Mouse (Mus musculus): ENCODE measurements around the gene Lax1.
"Not testable (repeated sequence)": the region's sequence is repeated elsewhere in the genome, so short reads cannot be mapped to it uniquely, and the experiment has no call there.

Gene Lax1

DNA sequence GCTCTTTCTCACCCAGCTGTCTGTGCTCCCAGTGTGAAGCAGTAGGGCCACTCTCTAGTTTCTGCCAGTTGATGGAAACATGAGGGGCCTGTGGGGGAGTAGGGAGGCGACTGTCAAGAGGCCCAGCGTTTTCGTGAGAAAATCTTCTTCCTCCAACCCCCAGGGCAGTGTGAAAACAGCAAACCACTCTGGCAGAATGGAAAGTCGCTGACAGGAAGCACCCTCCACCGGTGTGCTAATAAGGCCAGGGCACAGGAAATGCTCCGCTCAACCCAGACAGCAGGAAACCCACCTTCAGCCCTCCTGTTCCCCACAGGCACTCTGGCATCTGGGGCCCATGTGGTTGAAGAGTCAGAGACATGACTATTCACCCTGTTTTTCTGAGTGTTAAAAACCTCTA, at the start of gene Lax1:
Gene Lax1 (minus strand): TSS at position 212 of the 400 bp plus-strand sequence.
- DNase-seq = no peak

DNA sequence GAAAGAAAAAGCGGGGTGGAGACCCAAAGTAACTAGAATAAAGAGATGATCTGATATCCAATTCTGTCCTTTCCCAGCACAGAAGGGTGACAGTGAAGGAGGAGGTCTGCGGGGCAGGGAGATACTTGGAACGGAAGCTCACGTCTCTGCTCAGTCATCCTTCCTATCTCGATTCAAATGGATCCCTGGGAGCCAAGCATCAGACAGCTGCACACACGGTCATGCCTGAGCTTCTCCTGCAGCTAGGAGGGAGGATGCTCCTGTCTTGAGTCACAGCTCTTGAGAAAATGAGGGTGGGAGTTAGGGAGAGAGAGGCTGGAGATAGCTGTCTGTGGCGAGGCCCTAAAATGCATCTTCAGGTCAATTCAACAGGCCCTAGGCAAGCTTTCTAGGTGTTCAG, 46.8 kb upstream of the Lax1 start:
- DNase-seq = no peak

DNA sequence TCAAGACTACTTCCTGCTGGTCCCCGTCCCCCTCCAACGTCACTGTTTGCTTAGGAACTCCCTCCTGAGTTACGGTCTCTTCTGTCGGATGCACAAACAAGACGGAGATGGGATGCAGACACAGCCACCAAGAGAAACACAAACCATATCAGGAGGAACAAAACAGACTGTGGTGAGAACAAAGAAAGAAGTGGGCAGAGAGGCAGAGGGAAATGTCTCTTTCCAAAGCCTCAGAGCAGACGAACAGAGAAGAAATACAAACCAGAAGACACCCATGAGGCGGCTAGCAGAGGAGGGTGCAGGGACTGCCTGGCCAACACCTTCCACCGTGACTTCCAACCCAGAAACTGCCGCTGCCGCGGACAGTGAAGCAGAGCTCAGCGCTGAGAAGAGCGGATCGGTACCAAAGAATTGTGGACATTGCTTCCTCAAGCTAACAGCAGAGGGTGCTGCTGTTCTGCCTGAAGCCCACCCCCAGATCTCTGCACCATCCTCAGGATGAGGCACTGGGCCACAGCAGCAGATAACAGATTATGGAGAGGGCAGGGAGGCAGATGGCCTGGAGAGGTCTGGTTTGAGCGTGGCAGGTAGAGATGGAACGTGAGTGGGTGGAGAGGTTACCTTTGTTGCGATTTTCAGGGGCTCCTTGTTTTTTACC, 46.2 kb upstream of the Lax1 start:
- no peak for DNase-seq

DNA sequence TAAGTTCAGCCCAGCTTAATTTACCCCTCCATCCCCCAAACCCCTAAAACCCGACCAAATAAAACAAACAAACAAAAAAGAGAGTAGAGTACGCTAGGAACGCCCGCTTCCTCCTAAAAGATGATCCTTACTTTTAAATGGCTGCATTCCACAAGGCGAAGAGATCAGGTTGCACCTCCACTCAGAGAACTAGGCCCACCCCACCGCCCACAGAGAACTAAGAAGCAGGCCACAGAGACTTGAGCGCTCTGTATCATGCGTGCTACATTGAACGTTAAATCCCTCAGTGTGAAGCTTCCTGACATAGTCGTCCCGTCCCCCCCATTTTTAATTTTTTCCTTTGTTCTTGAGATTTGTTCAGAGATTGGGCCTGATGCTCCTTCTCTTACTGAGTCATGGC, 42.9 kb upstream of the Lax1 start:
- DNase-seq = no peak

DNA sequence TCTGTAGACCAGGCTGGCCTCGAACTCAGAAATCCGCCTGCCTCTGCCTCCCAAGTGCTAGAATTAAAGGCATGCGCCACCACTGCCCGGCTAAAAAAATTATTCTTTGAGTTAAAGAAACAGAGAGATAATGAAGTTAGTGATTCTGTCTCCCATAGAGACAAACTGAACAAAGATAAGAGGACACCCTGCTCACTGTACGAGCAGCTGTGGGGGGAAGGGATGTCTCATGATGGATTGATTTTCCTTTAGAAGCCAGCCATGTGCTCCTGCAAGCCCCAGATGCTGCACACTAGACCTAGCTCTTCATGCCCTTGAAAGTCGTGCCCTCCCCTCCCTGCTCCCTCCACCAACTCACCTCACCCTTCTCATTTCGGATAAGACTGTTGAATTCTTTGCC, 38.4 kb upstream of the Lax1 start:
- no peak for DNase-seq

DNA sequence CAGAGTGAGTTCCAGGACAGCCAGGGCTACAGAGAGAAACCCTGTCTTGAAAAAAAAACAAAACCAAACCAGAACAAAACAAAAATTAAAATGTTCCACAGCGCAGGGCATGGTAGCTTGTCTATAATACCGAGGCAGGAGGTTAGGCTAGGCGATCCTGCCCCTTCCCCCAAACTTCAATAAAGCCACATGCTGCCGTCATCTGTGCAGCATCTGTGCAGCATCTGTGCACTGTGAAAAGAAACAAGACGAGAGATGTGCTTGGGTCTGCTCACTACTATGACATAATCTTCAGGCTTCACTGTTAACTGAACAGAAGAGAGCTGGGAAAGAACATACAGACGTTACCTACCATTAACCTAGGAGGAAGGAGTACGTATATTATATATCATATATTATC, 30.4 kb upstream of the Lax1 start:
- no peak for DNase-seq

DNA sequence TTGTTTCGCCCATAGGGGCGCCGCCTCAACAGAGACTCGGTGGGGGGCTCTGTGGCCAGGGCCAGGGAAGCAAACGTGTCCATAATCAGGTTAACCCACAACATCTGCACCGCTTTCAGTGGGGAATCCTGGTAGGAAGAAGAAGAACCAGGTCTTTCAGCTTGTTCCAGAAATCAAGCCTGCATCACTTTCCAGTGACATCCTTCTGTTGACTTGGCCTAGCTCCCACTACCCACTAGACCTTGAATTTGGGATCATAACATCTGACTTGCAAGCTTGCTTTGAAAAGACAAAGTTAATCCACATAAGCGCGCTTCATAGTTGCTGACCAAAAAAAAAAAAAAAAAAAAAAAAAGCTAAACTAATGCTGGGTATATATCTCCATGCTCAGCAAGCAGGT, 28.9 kb upstream of the Lax1 start:
- DNase-seq = no peak

DNA sequence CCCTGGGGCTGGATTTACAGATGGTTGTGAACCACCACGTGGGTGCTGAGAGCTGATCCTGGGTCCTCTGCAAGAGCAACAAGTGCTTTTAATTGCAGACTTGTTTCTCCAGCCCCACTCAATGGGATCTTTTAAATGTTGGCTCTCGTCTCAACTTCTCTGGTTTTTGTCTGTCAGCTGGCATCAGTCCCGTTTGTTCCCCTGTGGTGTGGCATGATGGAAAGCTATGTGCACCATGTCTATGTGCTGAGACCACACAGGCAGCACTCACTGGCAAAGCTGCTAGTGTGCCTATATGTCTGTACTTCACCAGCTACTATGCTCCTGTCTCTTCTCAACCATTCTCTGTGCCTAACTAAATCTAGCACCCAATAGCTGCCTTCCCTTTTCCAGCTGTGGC, 28.4 kb upstream of the Lax1 start:
- no peak for DNase-seq

DNA sequence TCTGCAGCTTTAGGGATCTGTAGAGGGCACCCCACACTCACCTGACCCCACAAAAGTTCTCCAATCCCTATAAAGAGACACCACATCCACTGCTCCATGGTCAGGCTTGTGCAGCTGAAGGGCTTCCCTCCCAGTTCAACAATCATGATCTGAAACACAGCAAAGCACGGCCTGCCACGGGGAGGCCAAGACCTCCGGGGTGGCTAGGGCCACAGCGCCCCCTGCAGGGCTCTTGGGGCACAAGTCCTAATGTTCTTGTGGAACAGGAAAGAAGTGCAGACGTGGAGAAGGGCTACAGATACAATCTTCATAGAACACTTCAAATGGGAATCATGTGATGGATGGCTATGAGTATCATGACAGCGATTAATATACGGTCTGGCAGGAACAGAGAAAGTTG, 26.6 kb upstream of the Lax1 start:
- peak; percentile 32 for DNase-seq

DNA sequence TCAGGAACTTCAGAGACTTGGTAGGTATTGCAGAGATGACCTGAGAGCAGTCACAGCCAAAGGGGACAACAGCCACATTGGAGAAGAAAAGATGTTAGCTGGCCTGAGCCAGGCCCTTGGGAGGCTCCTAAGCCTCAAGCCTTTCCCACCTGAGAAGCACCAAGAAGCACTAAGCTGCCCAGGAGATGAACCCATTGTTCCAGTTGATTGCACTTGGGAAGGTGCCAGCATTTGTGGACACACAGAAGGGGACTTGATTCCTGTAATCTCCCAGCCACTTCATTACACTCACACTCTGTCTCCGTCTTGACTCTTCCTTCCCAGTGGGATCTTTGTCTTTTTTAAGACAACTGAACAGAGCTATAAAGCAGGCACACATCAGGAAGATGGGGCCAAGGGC, 25.3 kb upstream of the Lax1 start:
- no peak for DNase-seq

DNA sequence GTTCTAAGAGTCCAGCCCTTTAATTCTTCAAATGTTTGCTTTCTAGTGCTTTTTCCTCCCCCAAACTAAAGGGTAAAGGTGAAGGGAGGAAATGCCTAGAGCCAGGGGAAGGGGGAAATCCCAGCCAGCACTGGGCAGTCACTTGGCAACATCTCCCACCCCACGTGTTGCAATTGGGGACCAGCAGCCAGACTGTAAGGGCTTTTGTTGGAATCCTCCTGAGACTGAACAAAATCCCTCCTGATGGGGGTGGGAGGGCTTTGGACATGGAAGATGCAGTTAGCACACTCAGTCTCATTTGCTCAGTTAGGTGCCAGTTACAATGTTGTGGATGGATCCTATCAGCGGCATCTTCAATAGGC, 23.1 kb upstream of the Lax1 start:
- DNase-seq = no peak

DNA sequence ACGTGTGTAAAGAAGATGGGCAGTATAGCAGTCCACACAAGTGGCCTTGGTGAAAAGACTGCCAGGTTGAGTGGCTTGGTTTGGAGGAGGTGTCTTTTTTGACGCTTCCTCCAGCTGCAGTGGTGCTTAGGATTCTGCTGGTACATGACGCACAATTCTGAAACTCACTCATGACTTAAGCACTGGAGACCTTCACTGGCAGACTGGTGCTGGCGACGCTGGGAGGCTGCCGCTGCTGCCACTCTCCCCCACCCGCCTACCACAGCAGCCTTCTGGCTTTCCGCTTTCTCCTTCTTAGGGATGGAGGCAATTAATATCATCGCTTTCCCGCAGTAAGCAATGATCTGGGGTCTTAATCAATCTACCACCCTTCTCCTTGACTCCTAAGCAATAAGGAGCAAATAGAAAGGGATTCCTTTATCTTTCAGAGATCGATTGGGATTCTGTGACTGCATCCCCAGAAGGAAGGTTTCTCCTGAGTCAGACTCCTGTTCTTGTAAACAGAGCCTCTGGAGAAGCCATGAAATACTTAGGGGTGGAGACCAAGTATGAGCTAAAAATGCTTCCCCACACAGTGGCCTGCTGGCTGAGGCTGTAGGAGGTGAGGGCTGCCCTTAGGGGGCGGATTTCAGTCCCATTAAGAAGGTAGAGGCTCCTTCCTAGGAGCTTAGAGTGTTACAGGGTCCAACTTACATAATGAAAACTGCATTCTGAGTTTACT, 22.5 kb upstream of the Lax1 start:
- DNase-seq = no peak

DNA sequence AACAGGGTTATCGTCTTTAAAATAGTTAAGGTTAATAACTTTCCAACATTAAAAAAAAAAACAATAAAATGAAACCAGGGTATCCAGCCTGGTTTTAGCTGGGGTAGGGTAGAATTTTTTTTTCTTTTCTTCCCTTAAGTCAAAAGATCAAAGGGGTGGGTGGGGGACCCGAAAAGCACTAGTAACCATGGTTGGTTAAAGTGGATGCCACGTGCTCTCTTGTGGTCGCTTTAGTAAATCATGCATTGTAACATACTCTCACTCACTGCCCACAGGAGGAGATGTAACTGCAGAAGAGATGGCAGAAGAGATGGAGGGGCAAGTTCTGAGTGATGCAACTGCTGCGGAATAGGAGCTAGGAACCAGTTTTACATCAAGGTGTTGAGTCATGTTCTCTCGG, 21.5 kb upstream of the Lax1 start:
- DNase-seq = no peak

DNA sequence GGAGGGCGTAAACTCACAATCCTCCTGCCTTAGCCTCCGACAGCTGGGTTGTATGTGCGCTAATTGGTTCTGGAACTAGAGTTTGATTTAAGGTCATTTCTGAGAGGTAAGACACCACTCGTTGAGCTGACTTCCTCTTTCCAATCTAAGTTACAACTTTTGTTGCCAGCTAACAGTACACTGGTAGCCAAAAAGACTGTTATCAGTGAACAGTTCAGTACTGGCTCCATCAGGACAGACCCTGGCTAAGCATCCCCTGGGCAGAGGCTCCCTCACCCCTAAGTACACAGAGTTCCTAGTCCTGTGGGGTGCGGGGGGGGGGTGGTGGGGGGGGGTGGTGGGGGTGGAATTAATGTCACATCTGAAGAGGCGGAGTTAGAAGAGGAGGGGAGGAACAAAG, 21.0 kb upstream of the Lax1 start:
- DNase-seq = no peak

DNA sequence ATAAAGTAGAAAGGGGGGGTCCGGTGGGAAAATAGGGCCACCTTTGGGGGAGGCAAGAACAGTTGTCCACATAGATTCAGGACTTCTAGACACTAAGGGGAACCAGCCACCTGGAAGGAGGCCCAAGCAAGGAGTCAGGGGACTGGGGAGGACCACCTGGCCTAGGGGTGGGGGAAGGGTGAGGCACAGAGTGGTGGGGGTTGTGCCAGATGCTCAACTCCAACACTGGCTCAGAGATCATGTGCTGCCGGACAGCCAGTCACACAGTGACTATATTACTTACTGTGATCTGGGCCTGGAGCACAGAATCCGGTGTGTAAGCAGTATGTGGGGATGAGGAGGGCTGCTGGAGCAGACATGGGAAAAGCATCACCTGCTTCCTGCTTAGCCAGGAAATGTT, 19.4 kb upstream of the Lax1 start:
- DNase-seq = no peak

DNA sequence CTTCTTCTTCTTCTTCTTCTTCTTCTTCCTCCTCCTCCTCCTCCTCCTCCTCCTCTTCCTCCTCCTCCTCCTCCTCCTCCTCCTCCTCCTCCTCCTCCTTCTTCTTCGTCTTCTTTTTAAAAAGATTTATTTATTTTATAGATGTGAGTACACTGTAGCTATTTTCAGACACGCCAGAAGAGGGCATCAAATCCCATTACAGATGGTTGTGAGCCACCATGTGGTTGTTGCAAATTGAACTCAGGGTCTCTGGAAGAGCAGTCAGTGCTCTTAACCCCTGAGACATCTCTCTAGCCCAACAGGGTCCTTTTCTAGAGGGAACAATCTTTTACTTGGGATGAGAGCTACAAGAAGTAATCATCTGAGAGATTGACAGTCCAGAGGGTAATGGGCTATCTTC, 11.9 kb upstream of the Lax1 start:
- DNase-seq = not testable (repeated sequence)

DNA sequence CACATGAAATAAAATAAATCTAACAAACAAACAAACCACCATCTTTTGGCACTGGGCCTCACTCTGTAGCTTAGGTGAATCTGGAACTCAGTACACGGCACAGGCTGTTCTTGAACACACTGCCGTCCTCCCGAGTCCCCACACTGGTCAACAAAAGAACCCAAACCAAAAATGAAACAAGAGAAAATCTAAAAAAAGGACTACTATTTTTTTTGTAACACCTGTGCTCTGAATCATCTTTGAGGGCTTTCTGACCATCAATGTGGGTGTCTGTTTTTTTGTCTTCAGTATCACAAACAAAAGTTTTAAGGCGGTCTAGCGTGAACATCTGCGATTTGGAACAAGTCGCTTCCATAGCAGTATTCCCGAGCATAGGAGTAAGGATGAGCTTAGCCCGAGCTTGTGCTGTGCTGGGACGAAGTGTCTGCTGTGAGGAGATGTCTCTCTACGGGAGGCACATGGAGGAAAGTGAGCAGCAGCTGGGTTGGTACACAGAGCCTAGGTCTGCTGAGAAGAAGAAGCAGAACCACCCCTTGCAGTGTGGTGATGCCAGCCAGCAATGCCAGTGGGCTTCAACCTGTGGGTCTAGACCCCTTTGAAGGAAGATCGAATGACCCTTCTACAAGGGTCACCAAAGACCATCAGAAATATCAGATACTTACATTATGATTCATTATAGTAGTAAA, 8.2 kb upstream of the Lax1 start:
- DNase-seq = no peak

DNA sequence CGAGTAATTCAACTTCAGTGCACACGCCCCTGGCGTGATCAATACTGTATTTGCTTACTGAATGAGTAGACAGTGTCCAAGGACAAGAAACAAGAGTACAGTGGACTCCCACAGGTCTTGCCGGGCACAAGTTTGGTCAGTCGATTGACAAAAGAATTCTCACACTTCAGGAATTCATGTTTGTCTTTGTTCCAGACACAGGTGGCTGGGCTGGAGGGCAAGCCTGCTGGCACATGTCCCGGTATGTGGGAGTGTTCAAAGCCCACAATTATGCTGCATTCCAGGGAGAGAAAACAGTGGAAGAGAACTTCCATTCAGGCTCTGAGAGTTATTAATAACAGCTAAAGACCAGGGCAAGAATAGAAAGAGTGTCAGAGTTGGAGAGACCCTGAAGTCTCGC, 6.0 kb upstream of the Lax1 start:
- DNase-seq = peak; percentile 87

DNA sequence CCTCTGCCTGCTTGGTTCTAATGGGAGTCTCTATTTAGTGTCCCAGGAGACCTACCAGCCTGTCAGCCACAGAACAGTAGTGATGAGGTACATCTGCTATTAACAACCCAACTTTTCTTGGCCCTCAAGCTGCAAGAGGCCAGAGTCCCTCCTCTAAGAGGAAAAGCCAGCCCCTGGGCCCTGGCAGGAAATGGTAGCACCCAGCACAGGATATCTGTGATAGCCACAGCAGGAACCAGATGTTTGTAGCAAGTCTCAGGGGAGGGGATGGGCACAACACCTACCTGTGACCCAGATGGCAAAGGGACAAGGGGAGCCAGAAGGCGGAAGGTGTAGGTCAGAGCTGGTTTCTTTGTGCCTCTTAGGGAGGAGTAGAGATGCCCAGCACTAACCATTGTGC, 5.0 kb upstream of the Lax1 start:
- peak; percentile 32 for DNase-seq

DNA sequence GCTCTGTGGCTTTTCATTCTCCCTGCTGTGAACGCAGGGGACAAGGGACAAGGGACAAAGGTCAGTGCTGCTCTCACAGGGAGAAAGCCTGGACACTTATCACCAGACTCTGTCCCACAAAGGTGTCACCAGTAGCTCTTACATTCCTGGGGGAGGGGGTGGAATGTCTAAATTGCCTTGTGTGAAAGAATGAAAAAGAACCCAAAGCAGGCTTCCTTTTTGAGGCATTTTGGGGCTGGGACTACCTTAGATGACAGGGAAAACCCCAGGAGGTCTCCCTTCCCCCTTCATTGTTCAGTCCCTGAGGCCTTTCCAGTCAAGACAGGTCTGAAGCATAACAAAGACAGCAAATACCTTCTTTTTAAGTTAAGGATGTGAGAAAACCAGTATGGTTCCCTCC, 4.4 kb upstream of the Lax1 start:
- DNase-seq = peak; percentile 41

DNA sequence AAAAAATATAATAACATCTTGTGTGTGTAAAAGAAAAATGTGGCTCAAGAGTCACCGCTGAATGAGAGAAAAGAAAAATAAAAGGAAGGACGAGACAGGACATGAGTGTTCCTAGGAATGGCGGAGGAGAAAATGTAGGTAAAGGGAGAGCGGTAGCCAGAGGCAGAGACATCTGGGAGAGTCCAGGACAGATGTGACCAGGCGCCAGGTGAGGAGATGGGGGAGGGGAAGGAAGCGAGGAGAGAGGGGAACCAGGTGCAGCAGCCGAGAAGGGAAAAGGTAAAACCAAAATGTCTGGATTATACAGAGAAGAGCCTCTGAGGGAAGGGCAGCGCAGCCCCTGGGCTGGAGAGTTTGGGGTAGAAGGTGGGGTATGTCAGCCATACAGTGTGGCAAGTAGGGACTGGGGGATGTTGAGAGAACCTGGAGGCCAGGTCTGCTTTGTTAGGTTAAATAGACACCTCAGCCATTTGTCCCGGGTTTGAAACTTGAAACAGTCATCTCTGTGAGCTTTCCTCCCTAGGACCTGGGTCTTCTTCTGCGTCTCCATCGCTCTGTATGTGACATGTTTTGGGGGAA, 3.7 kb upstream of the Lax1 start:
- DNase-seq = no peak

DNA sequence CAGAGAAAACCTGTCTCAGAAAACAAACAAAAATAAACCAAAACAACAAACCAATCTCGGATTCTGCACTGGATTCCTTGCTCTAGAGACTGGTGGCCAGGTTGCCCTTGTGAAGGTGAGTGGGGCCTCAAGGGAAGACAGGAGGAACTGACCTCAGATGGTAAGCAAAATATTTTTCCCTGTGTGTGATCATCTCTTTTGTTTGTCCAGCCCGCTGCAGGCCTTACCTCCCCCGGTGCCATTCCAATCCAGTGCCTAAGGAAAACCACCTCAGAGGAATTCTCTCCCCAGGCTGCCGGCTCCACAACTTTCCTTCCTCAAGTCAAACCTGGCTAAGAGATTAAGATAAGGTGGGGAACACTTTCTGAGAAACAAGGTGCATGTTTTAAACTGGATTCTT, 2.3 kb upstream of the Lax1 start:
- DNase-seq = no peak

DNA sequence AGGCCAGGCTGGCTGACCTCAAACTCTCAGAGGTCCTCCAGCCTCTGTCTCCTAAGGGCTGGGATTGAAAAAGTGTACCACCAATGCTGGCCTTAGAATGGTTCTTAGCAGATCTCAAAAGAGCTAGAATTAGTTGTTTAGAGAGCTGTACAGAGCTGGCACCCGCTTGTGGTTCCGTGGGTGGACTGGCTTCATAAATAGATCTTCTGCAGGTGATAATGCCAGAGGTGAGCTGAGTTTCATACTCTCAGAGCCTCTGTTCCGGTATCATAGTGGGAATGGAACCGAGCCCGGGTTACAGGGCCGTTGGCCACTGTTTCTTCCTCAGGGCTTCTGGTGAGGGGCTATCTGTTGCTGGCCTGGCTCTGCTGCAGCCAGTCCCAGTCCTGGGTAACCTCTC, 1.1 kb upstream of the Lax1 start:
- no peak for DNase-seq

DNA sequence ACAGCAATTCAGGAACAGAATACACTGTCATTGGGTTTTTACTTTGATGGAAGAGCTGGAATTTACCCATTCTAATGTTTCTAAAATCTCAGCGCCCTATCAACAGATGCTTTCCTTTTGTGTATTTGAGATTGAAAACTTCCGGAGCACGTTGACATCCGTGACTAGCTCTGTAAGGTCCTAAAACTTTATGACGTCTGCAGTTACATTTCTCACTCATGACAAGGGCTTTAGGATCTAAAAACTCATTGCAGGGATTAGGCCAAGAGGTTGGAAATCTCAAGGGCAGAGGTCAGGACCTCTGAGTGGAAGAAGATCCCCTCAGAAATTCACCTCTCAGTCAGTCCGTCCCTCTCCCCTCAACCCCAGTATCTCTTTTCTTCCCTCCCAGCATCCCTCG, 1.6 kb downstream of the Lax1 start:
- DNase-seq = no peak

Measured in kidney, adult 11 months (tissue).